Mouse (Mus musculus) ES-E14 (cell line): ENCODE results near the gene Cel. TPM values are rescaled to one million over a fixed set of nuclear protein-coding genes. Genes with fewer than 3 reads are reported as not detected.

Experiments
- DNase-seq: peaks from one replicate; pipeline ENCODE4 v3.0.0-alpha.2; 2013; ENCODE audit warnings: low read depth, low spot score
- H3K27ac ChIP-seq: 2 replicates; pipeline ENCODE4 v1.5.1; 2012; ENCODE audit warnings: low read depth, mild to moderate bottlenecking, low read length, moderate library complexity, mixed read lengths; ENCODE audit not compliant: poor library complexity, insufficient read depth, severe bottlenecking
- H3K36me3 ChIP-seq: 2 replicates; pipeline ENCODE4 v1.6.1; 2012; ENCODE audit warnings: mild to moderate bottlenecking, low read length, moderate library complexity, mixed read lengths; ENCODE audit not compliant: control insufficient read depth, poor library complexity, insufficient read depth, severe bottlenecking
- H3K4me1 ChIP-seq, 2 experiments: fragments of 150-350 bp in 1 of 2; sonication (generic) in 1 of 2; 2 replicates each; pipeline ENCODE4 v1.6.1; 2012; ENCODE audit warnings: low read length in 2 of 2, mild to moderate bottlenecking in 1 of 2, mixed read lengths in 1 of 2; ENCODE audit not compliant: control insufficient read depth in 2 of 2, insufficient read depth in 2 of 2, poor library complexity in 1 of 2
- H3K4me3 ChIP-seq, 2 experiments: fragments of 150-350 bp in 1 of 2; sonication (generic) in 1 of 2; 2 replicates each; pipeline ENCODE4 v1.5.1; 2012; ENCODE audit warnings: low read length in 2 of 2, low read depth in 1 of 2, mild to moderate bottlenecking in 1 of 2, mixed read lengths in 1 of 2; ENCODE audit not compliant: insufficient read depth in 1 of 2, poor library complexity in 1 of 2, severe bottlenecking in 1 of 2
- H3K9ac ChIP-seq: 2 replicates; pipeline ENCODE4 v1.6.1; 2012; ENCODE audit warnings: low read depth, mild to moderate bottlenecking, low read length, mixed read lengths; ENCODE audit not compliant: poor library complexity, insufficient read depth, severe bottlenecking
- H3K9me3 ChIP-seq: fragments of 150-350 bp; sonication (generic); 2 replicates; pipeline ENCODE4 v1.6.1; 2012; ENCODE audit warnings: low read depth, mild to moderate bottlenecking, low read length; ENCODE audit not compliant: control insufficient read depth, insufficient read depth
- CHD2 ChIP-seq: IDR thresholded peaks from 2 replicates; pipeline ENCODE4 v1.6.1; 2014; ENCODE audit warnings: mild to moderate bottlenecking, low read depth, low read length, inconsistent platforms
- HCFC1 ChIP-seq: IDR thresholded peaks from 2 replicates; pipeline ENCODE4 v1.6.1; 2012; ENCODE audit warnings: low read length, inconsistent platforms, borderline replicate concordance; ENCODE audit not compliant: insufficient read depth
- MAFK ChIP-seq: IDR thresholded peaks from 2 replicates; pipeline ENCODE4 v1.6.1; 2014; ENCODE audit warnings: mild to moderate bottlenecking, low read depth, low read length, inconsistent platforms; ENCODE audit not compliant: insufficient read depth
- ZC3H11A ChIP-seq: IDR thresholded peaks from 2 replicates; pipeline ENCODE4 v1.6.1; 2012; ENCODE audit warnings: low read depth, mild to moderate bottlenecking, inconsistent platforms, low read length, borderline replicate concordance
- ZNF384 ChIP-seq: IDR thresholded peaks from 2 replicates; pipeline ENCODE4 v1.6.1; 2012; ENCODE audit warnings: low read depth, low read length, inconsistent platforms
- in situ Hi-C, 2 experiments: fragments of 600-800 bp; cut with MboI; formaldehyde crosslinking; loops; one replicate each; pipeline ENCODE4 v1.15.1; 2025; ENCODE audit warnings: low sequenced_read_pairs in 2 of 2, inconsistent platforms in 1 of 2; ENCODE audit not compliant: unreplicated experiment in 2 of 2
- total RNA-seq: library from RNA; depleted of rRNA; stranded (reverse); fragments of 300-350 nt; gene quantifications from 2 replicates; pipeline ENCODE4 v1.2.3, GENCODE M21; 2012

The Cel gene
- total RNA-seq, 1 experiment: not detected

- in situ Hi-C loops: no loop called here
- no peak overlapping the region for H3K27ac ChIP-seq
- no peak overlapping the region for H3K9ac ChIP-seq
- no peaks in the 10 kb centered on the region for H3K9me3 ChIP-seq
- H3K4me1 ChIP-seq: peaks cover 2 to 16% of the 10 kb centered on the region in 2 experiments; a peak in 2 of 4 replicates
- DNase-seq: no peak
- H3K4me3 ChIP-seq: peak overlapping the region in 1 of 2 experiments; percentile 75; a peak in 2 of 4 replicates
- TF ChIP-seq MAFK (no peak), HCFC1 (no peak), ZNF384 (no peak), ZC3H11A (no peak), CHD2 (no peak)
- no peaks in the 10 kb centered on the region for H3K36me3 ChIP-seq
Measured at GRCm38 (mm10) chr2:28533901-28534435, 29.2 kb downstream of the Cel start.

GRCm38 (mm10) chr2:28532938-28533771 lies 30.0 kb downstream of the Cel start:
- peak; percentile 69 for DNase-seq
- no peak for TF ChIP-seq MAFK
- H3K9ac ChIP-seq: peak overlapping the region; percentile 52
- in situ Hi-C loops: no loop called here
- H3K36me3 ChIP-seq: no peaks in the 10 kb centered on the region
- peak overlapping the region; percentile 68 to 75 for H3K4me3 ChIP-seq
- H3K27ac ChIP-seq: no peak overlapping the region
- no peaks in the 10 kb centered on the region for H3K9me3 ChIP-seq
- peaks cover 2 to 16% of the 10 kb centered on the region in 2 experiments; a peak in 2 of 4 replicates for H3K4me1 ChIP-seq

DNA sequence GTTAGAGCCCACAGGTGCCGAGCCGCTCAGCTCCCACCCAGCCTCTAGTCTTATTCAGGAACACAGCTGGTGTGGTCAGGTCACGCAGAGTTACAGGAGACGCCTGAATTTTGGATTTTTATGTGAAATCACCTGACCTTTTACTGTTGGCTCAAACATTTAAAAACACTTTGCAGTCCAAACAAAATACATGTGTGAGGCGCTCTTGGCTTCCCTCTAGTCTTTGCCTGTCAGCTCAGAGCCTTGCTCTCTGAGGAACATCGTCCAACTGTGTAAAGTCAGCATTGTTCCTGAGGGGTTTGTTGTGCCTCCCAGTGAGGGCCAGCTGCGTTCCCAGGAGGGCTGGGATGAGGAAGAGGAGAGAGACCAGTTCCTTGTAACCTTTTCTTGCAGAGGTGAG lies 32.9 kb downstream of the Cel start:
- in situ Hi-C loops: no loop called here
- no peak overlapping the region for H3K9ac ChIP-seq
- H3K36me3 ChIP-seq: no peaks in the 10 kb centered on the region
- H3K4me1 ChIP-seq: peaks cover 3 to 22% of the 10 kb centered on the region in 2 experiments
- TF ChIP-seq ZNF384 (no peak), ZC3H11A (no peak), MAFK (no peak), CHD2 (no peak), HCFC1 (no peak)
- no peaks in the 10 kb centered on the region for H3K9me3 ChIP-seq
- no peak for DNase-seq
- H3K4me3 ChIP-seq: no peak overlapping the region
- H3K27ac ChIP-seq: no peak overlapping the region

GRCm38 (mm10) chr2:28529856-28530255 lies 33.3 kb downstream of the Cel start:
- Histone ChIP-seq H3K36me3 (no peaks in the 10 kb centered on the region), H3K27ac (no peak overlapping the region), H3K4me3 (no peak overlapping the region), H3K4me1 (peaks cover 4 to 25% of the 10 kb centered on the region in 2 experiments), H3K9ac (no peak overlapping the region), H3K9me3 (no peaks in the 10 kb centered on the region)
- in situ Hi-C loops: no loop called here
- DNase-seq: no peak
- TF ChIP-seq ZNF384: no peak
- no peak for TF ChIP-seq CHD2
- no peak for TF ChIP-seq ZC3H11A

- in situ Hi-C loops: no loop called here
- peaks cover 7 to 27% of the 10 kb centered on the region in 2 experiments for H3K4me1 ChIP-seq
- no peaks in the 10 kb centered on the region for H3K9me3 ChIP-seq
- H3K9ac ChIP-seq: no peak overlapping the region
- TF ChIP-seq ZNF384 (no peak), ZC3H11A (no peak), MAFK (no peak), CHD2 (no peak), HCFC1 (no peak)
- no peak for DNase-seq
- H3K27ac ChIP-seq: no peak overlapping the region
- H3K36me3 ChIP-seq: no peaks in the 10 kb centered on the region
- no peak overlapping the region for H3K4me3 ChIP-seq
Measured at GRCm38 (mm10) chr2:28528354-28528730, 34.9 kb downstream of the Cel start.
